Mouse (Mus musculus): Measurements from ENCODE around the gene Ankrd35.
A peak's percentile ranks its signal among the peaks of the same experiment; 100 is the strongest.
"Not testable (repeated sequence)": the region's sequence is repeated elsewhere in the genome, so short reads cannot be mapped to it uniquely, and the experiment has no call there.

The Ankrd35 gene

DNA sequence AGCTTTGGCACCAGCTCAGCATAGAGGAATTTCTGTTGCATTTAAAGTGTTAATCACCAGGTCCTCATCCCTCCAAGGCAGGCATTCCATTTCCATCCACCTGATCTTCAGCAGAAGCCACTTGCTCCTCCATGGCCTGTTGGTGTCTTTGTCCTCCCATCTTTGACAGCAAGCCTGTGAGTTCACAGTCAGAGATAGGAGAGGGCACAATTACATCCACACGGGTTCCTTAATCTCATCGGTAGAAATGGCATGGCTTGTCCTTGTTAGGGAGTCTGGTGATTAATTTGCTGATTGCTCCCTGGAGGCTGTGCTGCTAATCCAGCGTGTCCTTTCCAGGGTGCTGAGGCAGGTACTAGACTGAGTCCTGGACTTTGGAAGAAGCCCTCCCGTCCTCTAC, 3.6 kb downstream of the Ankrd35 start:
- DNase-seq (ENCODE audit: low read depth, low spot score) = no peak

DNA sequence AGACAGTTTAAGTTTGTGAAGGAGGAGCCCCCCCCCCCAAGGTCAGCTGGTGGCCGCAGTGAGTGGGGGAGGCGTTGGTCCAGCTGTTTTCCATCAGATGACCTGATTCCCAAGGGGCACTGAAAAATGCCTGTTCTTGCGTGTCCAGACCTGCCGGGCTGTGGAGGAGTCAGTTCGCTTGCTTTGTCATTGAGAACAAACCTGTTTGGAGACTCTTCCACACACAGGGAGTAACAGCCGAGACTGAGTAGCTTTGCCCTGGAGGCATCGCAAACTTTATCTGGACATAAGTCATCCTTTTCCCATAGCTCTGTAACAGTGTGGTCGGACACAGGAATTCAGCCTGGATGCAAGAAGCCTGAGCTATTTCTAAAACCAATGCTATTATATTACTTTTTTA, 4.5 kb downstream of the Ankrd35 start:
- no peak for DNase-seq (ENCODE audit: low read depth, low spot score)

DNA sequence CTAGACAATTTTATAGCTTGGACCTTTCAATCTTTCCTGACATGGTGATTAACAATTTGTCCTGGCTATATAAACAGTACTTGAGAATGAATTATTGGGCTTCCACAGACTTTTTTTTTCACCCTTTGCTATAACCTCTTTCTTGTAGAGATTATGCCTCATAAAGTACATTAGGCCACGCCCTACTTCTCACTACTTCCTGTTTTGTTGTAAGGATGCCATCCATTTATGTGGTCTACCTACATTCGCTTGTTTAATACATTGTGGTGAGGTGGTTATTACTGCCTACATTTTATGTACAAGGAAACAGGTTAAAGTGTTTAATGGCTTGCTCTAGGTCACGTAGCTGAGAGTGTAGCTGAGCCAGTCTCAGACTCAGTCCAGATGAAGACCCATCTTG, 5.2 kb downstream of the Ankrd35 start:
- no peak for DNase-seq (ENCODE audit: low read depth, low spot score)

DNA sequence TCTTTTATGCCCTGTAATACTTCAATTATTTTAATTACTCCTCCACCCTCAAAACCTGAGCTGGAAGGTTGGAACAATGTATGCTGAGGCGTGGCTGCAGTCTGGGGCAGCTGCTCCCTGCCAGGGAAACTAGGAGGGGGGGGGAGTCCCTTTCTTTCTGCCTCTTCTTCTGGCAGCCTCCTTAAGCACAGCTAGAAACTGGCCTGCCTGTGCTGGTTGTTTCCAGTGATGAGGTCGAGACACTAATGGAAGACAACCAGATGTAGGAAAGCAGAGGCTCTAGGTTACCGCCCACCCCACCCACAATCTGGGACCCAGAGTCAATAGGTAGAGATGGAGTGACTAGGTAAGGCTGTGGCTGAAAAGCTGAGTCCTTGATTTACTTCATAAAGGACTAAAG, 5.8 kb downstream of the Ankrd35 start:
- DNase-seq (ENCODE audit: low read depth, low spot score) = no peak

DNA sequence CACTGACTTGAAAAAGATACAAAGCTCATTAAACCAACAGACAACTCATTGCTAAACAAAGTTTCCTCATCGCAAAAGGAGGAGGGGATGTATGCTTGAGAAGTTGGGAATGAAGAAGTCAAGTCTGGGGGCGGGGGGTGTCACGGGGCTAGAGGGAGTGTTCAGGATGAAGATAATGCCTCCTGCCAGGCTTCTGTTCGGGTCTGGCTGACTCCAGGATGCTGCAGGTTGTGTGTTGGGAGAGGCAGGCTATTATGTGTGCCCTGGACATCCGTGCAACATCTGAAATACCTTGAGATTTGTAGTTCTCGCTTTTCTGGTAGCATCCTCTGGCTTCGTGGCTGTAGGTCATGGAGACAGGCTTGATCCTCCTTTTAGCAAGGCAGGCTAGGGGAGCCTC, 8.5 kb downstream of the Ankrd35 start:
- no peak for DNase-seq (ENCODE audit: low read depth, low spot score)

DNA sequence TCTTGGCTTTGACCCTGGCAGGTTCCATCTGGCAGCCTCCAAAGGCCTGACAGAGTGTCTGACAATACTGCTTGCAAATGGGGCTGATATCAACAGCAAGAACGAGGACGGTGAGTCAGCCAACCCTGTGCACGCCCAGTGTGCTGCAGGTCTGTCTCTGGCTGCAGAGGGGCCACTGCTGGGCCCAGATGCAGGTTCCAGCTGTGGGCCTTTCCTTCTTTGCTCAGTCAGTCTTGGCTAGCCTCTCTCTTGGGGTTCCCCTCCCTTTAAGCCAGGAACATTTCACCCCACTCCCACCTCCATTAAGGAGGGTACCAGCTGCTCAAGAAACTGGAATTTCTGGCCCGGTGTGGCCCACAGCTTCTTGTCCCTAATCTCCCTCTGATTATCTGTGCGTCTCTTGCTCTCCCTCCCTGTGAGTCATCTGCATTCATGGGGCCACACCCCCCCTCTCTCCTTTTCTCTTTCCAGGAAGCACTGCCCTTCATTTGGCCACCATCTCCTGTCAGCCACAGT, 9.3 kb downstream of the Ankrd35 start:
- no peak for DNase-seq (ENCODE audit: low read depth, low spot score)

DNA sequence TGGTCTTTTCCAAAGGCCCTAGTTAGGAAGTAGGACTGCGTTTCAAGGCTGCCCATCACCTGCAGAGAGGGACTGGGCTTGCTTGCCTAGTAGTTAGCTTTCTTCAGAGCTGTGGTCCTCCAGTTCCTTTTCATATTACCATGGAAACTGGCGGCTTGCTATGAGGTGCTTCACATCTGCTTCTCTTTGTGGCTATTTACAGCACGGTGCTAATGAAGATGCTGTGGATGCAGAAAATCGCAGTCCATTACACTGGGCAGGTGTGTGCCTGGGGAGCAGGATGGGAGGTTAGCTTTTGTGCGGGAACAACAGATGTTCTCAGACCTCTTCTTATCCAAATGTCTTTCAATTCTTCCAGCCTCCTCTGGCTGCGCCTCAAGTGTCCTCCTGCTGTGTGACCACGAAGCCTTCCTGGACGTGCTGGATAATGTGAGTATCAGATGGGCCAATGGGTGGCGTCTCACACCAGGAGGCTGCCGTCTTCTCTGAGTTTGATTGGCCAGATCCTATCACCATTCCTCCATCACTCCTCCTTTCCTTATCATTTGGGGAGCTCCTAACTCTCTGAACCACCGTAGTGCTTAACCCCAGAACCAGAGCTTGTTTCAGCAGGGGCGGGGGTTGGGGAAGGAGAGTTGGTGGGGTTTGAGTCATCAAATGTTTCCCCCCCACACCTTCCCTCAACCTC, 10.5 kb downstream of the Ankrd35 start:
- no peak for DNase-seq (ENCODE audit: low read depth, low spot score)

DNA sequence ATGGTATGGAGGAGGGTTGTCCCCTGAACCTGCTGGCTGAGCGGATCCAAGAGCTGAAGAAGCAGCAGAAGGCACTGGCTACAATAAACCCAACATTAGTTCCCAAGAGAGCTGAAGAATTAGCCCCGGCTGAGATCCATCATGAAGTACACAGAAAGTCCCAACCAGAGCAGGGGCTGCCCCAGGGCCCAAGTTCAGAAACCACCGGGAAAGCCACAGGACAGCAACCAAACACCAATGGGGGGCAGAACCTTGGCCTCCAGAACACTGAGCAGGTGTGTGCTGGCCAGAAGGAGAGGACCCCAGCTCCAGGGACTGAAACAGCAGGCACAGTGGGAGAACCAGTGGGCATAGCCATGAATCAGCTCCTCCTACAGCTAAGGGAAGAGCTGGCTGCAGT, 13.6 kb downstream of the Ankrd35 start:
- DNase-seq (ENCODE audit: low read depth, low spot score) = no peak

DNA sequence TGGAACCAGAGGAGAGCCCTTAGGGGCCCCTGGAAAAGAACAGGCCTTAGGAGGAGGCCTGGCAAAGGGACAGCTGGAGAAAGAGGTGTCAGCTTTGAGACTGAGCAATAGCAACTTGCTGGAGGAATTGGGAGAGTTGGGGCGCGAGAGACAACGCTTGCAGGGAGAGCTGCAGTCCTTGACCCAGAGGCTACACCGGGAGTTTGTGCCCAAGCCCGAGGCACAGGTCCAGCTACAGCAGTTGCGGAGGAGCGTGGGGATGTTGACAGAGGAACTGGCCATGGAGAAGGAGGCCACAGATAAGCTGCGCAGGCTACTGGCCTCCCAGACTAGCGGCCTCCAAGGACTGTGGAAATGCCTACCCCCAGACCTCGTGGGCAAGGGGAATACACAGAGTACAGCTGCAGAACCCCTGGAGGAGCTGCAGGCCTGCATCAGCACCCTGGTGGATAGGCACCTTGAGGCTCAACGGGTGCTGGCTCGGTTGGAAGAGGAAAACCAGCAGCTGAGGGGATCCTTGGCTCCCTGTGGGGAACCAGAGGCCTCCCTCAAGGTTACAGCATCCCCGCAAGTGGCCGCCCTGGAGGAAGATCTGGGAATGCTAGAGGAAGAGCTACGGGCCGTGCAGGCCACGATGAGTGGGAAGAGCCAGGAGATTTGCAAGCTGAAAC, 14.4 kb downstream of the Ankrd35 start:
- DNase-seq (ENCODE audit: low read depth, low spot score) = no peak

DNA sequence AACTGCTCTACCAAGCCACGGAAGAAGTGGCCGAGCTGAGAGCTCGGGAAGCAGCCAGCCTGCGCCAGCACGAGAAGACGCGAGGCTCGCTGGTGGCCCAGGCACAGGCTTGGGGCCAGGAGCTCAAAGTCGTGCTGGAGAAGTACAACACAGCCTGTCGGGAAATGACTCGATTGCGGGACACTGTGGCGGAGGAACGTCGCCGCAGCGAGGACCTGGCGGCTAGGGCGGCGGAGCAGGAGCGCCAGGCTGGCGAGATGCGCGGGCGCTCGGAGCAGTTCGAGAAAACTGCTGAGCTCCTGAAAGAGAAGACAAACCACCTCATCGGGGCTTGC, 14.9 kb downstream of the Ankrd35 start:
- DNase-seq (ENCODE audit: low read depth, low spot score) = no peak

DNA sequence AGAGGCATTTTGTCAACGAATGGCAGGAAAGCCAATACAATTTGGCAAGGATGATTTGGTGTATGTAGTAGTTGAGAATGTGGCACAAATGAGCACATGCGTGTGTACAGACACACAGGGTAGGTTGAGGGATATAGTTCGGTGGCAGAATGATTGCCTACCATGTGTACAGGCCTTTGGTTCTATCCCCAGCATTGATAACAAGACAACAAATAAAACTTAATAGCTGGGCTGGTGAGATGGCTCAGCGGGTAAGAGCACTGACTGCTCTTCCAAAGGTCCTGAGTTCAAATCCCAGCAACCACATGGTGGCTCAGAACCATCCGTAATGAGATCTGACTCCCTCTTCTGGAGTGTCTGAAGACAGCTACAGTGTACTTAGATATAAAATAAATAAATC, 16.1 kb downstream of the Ankrd35 start:
- not testable (repeated sequence) for DNase-seq (ENCODE audit: low read depth, low spot score)

DNA sequence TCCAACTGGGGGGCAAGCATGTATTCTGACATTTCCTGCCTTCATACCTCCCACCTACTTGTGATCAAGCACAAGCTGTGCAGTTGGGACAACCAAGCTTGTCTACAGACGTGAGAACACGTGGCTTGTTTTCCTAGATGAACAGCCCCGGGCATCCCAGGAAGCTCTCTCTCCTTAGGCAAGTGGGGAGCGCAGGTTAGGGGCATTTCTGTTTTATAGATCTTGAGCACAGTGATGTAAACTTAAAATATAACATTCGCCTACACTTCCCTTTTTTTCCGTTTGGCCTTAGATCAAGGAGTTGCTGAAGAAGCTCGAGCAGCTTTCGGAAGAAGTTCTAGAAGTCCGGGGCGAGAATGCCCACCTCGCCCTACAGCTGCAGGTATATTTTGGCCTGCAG, 18.9 kb downstream of the Ankrd35 start:
- DNase-seq (ENCODE audit: low read depth, low spot score) = no peak

DNA sequence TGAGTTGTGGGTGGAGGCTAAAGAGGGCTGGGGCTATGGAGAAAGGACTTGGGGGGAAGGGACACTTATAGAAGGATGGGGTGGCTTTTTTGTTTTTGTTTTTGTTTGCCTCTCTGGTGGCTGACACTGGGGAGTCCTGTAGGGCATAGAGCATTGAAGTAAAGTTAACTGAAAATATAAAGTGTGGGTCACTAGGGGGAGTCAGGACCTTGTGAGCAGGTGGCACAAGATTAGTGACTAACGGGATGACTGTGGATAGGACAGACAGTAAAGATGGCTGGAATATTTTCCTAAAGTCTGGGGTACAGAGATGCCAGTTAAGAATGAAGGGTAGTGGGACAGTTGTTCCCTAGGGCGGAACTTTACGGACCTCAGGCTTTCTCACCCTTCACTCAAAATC, 20.4 kb downstream of the Ankrd35 start:
- no peak for DNase-seq (ENCODE audit: low read depth, low spot score)

DNA sequence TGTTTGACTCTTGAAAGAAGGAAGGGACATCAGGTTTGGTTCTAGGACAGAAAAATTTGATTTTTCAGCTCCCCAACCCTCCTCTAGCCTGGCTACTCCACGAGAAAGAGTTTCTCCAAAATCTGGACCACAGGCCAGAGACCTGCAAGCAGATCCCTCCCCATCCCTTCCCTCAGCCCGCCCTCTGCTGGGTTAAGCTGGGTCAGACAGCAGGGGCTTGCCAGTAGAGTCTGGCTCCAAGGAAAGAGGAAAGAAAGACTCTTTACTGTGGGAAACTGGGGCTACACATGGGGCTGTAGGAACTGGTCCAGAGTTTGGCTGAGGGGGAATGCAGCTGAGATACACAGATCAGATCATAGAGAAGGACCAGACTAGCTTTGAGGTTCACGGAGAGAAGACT, 22.6 kb downstream of the Ankrd35 start:
- no peak for DNase-seq (ENCODE audit: low read depth, low spot score)

DNA sequence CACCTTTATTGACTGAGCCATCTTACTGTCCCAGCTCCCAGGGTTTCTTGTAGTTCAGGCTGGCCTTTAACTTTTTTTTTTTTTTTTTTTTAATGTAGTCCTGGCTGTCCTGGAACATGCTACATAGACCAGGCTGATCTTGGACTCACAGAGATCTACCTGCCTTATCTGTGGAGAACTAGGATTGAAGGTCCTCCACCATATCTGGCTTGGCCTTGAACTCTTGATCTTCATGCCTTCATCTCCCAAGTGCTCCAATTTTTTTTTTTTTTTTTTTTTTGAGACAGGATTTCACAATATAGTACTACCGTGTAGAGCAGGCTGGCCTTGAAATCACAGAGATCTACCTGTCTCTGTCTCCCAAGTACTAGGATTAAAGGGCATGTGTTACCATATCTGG, 23.6 kb downstream of the Ankrd35 start:
- DNase-seq (ENCODE audit: low read depth, low spot score) = no peak

DNA sequence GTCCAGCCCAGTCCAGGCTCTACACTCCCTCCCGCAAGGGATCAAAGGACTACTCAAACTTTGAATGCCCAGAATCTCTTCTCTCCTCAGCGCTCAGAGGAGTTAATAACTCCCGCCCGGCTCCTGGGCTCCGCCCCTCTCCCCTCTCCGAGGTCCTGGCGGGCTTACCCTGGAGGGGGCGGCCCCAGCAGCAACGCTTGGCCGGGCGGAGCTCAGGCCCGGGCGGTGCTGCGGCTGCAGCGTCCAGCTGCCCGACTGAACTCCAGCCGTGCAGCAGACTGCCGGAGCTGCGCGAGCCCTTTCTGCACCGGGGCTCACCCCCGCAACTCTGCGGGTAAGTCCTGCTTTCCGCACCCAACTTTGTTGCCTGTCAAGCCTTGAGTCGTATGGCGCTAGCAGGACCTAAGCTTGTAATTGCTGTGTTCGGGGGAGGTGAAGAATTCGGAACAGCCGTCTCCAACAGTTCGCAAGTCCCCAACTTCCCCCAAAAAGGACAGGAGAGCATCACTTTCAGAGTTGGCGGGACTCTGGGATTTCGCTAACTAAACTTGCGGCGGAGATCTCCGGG, 26.4 kb downstream of the Ankrd35 start, which contains the start of gene Pias3:
TSS of gene Pias3 (plus strand) at position 187 of the 568 bp plus-strand sequence.
- DNase-seq (ENCODE audit: low read depth, low spot score) = peak; percentile 62

DNA sequence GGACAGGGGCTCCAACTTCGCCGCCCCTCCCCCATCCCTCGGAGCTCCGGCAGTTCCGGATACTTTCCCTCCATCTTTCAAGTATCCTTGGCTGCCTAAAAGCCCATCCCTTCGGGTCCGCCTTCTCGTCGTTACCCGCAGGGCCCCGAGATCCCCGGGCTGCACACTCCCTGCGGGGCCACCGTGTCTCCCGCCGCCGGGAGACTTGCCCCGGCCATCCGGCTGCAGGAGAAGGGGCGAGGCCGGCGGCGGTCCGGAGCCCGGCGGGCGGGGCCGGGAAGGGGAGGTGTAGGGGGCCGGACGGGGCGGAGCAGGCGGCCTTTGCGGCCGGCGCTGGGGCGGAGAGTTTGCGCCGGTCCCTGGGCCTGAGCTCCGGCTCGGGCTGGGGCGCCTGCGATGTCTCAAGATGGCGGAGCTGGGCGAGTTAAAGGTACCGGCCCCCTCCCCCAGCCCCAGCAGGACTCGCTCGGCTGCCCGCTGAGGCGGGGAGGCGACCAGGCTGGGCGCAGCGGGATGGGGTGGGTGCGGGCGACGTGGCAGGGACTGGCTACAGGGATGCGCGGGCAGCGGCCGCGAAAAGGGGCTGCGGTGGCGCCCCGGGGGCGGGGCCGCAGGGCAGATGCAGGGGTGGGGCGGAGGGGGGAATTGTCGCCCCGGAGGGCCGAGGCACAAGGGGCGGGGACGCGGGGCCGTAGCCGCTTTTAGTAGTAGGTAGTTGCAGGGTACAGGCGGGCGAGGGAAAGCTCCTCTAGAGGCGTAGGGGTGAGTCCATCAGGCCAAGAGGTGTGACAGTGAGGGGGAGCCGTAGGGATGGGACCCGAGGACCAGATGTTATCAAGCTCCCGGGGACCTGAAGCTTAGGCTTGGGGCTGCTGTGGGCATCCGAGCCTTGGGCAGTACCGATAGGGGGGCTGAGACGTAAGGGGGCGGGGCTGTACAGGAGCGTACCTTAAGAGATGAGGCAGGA, 27.1 kb downstream of the Ankrd35 start:
- peak; percentile 81 for DNase-seq (ENCODE audit: low read depth, low spot score)

DNA sequence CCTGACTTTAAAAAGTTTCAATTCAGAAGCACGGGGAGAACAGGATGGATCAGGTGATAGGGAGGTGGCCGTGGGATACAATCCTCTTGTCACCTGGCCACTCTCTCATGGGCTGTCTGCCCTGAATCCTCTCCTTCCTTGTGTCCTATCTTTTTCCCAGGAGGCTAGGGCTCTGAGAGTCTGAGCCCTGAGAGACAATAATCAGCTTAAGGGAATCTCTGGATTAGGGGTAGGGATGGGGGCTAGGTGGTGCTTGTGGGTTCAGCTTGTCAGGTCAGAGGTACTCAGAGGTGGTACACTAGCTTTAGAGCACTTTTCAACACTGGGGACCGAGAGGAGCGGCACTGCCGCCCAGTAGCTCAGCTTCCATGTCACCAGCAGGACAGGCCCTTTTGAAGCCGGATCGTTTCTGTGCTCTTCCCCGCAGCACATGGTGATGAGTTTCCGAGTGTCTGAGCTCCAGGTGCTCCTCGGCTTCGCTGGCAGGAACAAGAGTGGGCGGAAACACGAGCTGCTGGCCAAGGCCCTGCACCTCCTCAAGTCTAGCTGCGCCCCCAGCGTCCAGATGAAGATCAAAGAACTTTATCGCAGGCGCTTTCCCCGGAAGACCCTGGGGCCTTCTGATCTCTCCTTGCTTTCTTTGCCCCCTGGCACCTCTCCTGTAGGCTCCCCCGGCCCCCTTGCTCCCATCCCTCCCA, 29.2 kb downstream of the Ankrd35 start:
- DNase-seq (ENCODE audit: low read depth, low spot score) = peak; percentile 78

DNA sequence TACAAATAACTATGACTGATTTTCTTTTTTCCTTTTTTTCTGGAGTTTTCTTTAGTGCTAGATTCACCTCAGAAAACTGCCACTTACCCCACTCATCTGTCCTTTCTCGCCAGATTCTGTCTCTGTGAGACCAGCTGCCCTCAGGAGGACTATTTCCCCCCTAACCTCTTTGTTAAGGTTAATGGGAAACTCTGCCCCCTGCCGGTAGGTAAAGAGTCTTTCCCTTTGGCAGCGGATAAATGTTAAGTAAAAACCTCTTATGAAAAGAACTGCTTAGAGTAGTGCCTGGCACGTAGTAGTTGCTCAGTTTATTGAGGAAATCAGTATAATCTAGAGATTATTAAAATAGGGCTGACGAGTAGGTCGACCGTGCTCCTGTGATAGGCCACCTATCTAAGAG, 30.4 kb downstream of the Ankrd35 start:
- no peak for DNase-seq (ENCODE audit: low read depth, low spot score)

DNA sequence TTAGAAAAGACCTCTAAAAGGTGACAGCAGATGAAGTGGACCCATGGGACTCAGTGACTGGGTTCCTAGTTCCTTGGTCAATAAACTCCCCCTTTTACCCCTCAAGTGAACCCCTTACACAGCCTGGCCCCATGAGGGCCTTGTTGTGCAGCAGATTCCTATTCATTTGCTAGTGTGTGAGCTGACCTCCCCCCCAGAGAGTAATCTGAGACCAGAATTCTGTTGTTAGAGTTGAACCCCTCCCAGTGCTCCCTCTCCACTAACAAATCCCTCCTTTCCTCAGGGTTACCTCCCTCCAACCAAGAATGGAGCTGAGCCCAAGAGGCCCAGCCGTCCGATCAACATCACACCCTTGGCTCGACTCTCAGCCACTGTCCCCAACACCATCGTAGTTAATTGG, 31.1 kb downstream of the Ankrd35 start:
- no peak for DNase-seq (ENCODE audit: low read depth, low spot score)

DNA sequence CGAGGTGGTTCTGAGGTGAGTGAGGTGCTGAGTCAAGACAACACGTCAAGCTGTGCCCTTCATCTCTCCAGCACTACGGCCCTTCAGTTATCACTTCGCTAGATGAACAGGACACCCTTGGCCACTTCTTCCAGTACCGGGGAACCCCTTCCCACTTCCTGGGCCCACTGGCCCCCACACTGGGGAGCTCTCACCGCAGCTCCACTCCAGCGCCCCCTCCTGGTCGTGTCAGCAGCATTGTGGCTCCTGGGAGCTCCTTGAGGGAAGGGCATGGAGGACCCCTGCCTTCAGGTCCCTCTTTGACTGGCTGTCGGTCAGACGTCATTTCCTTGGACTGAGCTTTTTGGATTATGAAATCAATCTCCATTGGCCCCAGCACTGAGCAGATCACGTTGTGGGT, 34.8 kb downstream of the Ankrd35 start:
- no peak for DNase-seq (ENCODE audit: low read depth, low spot score)

Data from retina, postnatal 7 days (tissue).